Mouse (Mus musculus) ovary, adult 18-20 months (tissue): ENCODE data around the gene Pigm.

ENCODE experiments used
- DNase-seq: peaks from one replicate; pipeline ENCODE4 v3.0.0; 2022; ENCODE audit warnings: low spot score, mixed read lengths

Gene Pigm

DNA sequence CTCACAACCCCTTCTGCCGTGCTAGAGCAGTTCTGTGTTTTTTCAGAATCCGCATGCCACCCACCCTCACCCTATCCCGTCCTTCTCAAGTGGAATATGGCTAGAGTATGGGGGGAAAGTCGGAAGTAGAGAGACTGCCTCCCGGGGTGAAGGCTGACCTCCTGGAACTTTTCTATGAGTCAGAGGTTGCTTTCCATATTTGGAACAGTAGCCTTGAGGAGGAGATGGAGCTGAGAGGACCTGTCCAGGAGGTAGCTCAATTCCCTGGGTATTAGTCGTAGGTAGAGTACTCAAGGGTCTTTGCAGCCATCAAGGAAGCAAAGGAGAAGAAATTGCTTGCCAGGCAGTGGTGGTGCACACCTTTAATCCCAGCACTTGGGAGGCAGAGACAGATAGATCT lies 24.3 kb upstream of the Pigm start:
- no peak for DNase-seq

DNA sequence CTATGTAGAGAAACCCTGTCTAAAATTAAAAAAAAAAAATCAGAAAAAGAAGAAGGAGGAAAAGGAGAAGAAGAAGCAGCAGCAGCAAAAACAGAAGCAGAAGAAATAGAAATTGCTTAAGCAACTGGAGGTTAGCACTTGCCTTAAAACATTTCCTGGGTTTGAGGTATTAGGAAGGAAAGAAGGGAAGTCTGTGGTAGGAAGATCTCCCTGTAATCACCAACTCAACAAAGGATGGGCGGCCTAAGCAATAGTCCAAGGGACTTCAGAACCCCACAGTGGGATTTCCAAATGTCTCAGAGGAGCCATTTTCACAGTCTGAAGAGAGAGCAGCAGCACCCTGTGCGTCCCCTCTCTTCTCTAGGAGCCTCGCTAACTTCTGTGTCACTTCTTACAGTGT lies 23.9 kb upstream of the Pigm start:
- no peak for DNase-seq

DNA sequence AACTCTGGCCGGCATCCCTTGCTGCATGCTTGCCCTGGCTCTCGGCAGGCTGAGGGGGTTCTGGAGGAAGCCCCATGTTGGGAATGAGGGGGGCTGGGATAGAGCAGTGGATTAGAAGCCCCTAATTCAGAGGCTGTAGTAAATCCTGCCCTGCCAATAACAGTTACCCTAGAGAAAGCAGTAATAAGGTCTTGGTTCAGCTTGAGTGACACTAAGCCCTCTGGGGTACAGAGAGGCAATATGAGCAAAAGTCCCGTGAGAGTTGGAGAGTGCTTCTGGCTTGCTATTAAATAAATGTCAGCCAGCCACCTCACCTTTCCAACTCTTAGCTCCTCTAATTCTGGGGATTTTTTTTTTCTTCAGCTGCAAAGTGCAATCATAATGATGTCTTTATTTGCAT lies 21.0 kb upstream of the Pigm start:
- DNase-seq: no peak

DNA sequence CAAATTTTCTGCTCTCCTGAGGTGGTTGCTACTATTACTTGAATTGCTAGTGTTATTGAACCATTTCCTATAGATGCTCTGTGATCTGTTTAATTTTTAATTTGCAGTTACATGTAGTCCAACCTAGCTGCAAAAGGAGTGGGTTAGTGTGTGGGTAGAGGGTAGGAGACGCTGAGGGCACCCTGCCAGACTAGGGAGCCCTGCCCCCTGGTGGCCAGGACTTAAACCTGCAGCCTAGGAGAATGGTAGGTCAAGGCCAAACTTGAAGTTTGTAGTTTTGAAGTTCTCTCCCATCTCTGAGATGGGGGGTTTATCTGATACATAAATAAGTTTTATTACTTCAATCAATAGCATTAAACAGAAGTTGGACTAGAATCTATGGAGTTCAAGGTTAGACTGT lies 18.8 kb upstream of the Pigm start:
- no peak for DNase-seq

DNA sequence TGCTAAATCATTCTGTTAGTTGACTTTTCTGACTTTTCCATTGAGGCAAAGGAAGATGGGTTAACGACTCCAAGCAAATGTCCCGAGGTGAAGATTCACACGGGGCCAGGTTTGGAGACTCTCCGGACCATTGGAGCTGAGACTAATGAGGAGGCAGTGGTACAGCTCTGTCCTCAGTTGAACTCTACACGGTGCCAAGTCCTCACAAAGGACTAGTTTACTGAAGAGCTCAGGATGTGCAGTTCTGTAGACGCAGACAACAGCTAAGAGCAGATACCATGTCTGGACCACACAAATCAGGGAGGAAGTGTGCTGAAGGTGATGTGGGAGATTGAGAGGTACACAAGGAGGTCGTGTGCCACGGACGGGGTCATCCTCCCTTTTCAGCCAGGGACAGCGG lies 18.0 kb upstream of the Pigm start:
- no peak for DNase-seq

DNA sequence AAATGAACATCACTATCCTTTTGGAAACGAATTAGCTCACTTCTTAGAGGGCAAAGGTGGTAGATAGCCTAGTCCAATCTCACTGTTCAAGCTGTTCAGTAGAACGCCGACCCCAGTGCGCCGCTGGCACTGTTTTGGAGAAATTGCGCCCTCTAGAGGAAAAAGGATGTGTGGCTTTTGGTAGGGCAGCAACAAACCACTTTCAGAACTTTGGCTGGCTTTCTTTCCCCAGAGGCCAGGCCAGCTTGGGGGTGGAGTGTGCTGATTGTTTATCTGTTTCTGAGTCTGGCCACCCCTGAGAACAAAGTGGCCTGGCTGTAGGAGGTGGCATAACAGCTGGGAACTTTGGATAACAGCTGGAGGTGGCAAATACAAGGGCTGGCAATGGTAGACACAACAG lies 11.7 kb upstream of the Pigm start:
- peak; percentile 31 for DNase-seq

DNA sequence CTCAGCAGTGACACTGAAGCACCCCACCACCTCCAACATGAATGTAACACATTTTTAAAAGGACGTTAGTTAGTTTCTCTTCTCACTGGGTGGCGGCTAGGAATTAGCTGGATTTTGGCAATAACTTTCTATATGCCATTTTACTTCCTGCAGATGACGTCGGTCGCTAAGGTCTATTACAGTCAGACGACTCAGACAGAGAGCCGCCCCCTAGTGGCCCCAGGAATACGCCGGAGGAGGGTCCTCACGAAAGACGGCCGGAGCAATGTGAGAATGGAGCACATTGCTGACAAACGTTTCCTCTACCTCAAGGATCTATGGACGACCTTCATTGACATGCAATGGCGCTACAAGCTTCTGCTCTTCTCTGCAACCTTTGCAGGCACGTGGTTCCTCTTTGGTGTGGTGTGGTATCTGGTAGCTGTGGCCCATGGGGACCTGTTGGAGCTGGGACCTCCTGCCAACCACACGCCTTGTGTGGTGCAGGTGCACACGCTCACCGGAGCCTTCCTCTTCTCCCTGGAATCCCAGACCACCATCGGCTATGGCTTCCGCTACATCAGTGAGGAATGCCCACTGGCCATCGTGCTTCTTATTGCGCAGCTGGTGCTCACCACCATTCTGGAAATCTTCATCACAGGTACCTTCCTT lies 7.5 kb upstream of the Pigm start:
- DNase-seq: no peak

DNA sequence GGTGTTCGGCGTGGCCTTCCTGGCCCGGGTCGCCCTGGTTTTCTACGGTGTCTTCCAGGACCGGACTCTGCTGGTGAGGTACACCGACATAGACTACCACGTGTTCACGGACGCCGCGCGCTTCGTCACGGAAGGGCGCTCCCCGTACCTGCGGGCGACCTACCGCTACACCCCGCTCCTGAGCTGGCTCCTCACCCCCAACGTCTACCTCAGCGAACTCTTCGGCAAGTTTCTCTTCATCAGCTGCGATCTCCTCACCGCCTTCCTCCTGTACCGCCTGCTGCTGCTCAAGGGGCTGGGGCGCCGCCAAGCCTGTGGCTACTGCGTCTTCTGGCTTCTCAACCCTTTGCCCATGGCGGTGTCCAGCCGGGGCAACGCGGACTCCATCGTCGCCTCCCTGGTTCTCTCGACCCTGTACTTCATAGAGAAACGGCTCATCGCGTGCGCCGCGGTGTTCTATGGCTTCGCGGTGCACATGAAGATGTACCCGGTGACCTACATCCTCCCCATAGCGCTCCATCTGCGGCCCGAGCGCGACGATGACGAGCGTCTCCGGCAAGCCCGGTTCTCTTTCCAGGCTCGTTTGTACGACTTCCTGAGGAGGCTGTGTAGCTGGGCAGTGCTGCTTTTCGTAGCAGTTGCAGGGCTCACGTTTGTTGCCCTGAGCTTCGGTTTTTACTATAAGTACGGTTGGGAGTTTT lies 562 bp downstream of the Pigm start:
- DNase-seq: no peak

DNA sequence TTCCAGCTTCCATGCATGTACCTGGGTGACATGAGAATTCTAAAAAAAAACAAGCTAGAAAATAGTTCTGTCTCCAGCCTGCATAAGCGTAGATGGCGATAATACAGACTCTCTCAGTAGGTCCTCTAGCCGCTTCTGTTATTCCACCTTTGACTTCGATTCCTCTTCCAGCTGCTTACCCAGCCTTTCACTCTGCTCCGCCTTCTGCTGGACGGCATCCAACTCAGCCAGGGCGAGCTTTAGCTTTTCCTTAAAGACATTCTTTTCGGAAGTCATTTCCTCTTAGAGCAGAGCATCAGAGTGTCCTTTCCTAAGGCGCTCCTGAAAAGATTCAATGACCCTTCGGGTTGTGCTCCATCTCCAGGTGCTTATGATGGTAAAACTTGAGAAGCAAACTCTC lies 3.7 kb downstream of the Pigm start:
- DNase-seq: no peak

DNA sequence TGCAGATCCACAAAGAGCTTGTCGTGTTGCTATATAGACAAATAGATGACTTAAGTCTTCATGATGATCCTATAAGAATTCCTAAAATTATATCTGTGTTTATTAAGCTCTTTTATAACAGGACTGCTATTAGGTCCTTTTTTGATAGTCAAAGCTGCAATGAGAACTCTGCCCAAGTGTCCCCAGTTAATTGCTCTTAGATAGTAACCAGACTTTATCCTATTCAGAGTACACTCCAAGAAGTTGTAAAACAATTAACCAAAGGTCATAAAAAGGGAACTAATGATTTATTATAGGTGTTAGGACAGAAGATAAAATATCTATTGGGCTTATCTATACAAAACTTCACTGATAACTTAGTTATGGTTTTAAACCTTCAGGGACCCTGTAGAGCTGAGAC lies 5.7 kb downstream of the Pigm start:
- DNase-seq: no peak

DNA sequence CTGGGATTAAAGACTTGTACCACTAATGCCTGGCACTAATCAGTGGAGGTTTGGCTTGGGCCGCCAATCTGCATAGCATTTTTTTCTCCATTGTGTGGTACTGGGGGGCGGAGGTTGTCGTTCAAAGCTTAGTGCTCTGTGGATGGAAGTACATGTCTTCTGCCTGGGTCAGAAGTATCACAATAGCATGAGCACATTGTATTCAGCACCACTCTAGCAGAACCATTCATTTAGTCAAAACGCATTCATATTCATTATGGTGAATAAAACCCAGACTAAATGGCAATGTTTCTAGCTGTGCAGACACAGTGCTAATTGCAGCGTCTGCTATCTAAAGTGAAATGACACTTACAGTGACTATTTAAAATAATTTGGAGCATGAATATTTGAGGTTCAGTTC lies 10.9 kb downstream of the Pigm start:
- DNase-seq: no peak

DNA sequence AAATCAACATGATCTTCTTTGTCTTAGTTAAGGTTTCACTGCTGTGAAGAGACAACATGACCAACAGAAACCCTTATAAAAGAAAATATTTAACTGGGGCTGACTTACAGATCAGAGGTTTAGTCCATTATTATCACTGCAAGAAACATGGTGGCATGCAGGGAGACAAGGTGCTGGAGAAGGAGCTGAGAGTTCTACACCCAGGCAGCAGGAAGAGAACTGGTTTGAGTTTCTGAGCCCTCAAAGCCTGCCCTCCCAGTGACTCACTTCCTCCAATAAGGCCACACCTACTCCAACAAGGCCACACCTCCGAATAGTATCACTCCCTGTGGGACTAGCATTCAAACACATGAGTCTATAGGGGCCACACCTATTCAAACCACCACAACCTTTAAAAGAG lies 14.4 kb downstream of the Pigm start:
- DNase-seq: no peak

DNA sequence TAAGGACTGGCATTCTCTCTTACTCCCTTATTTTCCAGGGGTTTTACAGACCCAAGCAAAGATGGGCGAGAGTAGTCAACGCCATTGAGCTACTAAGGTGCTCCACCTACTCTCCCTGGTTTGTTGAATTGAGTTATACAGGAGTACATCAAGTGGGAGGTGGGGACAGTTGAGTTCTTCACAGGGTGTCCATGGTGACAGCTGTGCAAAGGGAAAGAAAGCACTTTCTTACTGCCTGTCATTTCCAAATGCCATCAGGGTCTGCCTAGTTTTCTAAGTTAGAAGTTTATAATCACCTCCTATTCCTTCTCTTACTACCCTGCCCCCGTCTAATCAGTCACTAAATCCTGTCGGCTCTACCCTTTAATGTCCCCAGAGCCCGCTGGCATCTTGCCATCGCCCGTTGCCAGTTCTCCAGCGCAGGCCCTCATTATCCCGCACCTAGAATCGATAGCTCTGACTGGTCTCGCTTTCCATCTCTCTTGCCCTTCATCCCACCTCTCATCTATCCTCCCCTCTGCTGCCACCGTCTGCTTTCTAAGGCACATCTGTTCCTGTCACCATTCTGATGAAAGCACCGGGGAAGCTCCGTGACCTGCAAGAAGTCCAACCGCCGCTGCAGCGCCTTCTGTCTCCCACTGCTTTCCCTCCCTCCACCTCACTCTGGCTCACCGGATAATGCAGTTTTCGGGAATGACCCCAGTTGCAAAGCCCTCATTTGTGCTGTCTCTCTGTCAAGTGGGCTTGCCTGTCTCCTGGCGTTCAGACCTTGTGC lies 15.6 kb downstream of the Pigm start:
- no peak for DNase-seq

DNA sequence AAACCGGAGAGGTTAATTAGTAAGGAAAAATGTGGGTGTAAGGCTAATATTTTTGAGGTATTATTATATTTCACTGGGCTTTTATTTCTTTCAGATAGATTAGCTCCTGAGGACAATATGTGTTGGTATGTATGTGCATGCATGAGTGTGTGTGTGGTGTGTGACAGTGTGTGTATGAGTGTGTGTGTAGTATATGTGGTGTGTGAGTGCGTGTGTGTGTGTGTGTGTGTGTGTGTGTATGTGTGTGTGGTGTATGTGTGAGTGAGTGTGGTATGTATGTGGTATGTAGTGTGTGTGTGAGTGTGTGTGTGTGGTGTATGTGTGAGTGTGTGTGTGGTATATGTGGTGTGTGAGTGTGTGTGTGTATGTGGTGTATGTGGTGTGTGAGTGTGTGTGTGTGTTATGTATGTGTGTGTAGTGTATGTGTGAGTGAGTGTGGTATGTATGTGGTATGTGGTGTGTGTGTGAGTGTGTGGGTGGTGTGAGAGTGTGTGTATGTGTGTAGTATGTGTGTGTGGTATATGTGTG lies 16.4 kb downstream of the Pigm start:
- no peak for DNase-seq

DNA sequence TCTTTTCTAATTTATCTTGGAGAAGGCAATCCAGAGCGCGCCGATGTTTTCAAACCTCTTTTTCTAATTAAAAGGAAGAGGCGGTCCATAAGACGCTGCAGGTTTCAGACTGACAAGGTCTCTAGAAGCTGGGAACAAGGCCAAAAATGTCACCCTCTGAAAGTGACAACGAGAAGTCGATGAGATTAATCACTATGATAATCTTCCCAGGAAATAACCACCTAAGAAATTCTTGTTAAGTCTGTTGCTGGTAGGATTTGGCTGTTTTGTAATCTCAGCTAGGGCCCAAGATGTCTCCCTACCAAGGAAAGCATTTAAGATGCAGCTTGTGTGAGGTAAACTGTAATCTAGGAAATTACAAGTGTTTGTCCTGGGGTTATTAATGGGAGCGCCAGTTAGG lies 17.4 kb downstream of the Pigm start:
- DNase-seq: no peak

DNA sequence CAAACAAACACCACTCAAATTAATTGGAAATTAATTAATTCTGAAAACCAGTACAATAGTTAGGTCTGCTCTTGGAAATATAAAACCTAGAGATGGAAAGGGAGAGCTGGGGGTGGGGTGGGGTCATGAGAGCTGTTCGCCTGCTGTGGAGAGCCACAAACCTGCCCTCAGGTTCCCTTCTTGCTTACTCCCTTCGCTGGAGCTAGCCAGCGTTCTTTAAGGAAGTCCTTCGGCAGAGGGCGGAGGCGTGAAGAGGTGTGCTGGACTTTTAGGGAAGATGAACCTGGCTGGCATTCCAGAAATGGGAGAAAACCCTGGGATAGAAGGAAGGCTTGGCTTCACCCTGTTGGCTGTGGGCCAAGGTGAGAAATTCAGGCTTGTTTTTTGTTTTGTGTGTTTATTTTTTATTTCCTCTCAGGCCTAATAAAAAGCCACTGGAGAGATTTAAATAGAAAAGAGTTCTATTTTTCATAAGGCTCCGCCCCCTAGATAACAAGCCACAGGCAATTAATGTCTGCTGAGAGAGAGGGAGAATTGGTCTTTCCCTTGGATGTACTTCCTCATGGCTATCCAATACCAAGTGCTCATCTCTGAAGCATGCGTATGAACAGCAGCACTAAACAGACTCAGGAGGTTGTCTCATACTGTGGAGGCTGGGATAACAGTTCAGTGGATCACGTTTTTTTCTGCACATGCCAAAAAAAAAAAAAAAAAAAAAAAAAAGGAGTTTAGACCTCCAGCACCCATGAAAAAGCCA lies 20.8 kb downstream of the Pigm start:
- DNase-seq: no peak

DNA sequence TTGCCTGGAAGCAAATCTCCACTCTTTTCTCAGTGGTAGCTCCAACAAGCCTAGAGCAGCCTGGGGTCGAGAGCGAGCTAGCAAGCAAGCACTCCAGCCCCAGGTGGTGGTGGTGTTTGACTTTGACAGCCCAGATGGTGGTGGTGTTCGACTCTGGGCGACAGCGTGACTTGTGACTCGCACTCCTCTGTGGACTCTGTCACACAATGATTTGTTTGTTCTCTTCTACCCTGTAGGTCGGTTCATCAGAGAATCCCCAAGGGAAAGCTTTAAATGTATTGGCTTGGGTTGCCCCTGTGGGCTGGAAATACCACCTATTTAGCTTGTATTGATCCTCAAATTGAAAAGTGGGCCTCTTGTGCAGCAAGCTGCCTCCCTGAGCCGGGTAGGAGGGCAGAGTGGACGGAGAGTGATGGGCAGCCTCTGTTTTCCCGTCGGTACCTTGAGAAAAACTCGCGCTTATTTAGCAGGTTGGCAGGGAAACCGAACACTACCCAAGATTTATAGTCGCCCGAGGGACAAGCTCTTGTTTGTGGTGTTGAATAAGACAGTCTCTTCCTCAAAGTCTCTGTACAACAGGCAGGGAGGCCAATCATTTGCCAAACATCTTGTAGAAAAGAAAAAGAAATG lies 29.8 kb downstream of the Pigm start:
- DNase-seq: no peak

DNA sequence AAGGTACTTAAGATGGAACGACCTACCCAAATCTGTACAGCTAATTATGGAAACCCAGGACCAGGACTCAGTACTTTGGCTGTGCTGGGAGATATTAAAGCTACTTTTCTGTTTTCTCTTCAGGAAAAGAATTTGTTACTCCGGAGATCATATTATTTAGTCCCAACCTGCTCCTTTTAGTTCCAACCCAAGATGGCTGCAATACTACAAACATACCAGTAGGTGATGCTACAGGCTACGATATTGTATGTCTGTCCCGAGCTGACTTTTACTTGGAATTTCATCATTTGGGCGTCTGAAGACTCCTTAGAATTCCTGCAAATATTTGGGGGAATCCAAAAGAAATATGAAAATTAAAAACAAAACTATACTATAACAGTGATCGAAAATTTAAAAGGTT lies 32.6 kb downstream of the Pigm start:
- no peak for DNase-seq

DNA sequence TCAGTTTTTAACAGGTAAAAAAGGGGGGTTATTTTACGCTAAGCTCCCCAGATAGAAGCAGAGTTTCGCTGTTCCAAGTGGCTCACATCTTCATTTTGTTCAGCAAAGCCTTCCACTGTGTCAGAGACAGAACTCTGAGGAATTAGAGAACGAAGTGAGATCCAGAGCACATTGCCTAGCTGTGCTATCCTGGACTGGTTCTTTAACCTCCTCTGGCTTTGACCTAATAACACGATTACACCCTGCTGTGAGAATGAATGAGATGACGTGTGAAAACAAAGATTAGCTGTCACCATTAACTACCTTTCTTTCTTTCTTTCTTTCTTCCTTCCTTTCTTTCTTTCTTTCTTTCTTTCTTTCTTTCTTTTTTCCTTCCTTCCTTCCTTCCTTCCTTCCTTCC lies 33.1 kb downstream of the Pigm start:
- no peak for DNase-seq

DNA sequence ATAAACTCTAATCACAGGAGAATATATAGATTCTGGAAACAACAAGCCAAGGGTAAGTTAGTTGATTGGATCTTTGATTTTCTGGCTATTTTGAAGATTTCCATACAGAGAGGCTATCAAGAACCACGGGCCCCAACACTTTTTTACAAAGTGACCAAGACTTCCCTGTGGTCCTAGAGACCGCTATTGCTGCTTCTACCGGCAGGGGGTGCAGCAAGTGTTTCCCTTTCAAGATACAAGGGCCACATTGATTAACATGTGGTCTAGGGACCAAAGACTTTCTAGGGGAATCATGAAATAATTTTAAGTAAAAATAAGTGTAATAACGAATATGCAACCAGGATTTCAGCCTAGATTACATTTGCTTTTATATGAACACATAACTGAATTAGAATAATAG lies 34.5 kb downstream of the Pigm start:
- no peak for DNase-seq

DNA sequence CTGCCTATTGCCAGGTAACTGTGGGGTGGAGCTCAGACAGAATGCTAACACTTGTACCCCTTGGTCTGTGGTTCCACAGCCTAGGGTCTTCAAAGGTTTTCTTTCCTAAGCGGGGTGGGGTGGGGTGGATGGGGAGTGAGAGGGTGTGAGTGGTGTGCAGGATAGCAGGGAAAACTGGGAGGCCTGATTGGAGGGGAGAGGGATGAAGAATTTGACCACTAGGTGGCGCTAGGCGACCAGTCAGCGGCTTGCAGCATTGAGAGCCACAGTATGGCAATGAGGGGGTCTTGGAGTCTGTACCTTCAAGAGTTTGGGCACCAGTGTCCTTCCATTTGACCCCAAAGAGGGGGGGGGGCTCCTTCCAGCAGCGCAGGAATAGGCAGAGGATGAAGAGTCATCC lies 35.9 kb downstream of the Pigm start:
- DNase-seq: peak; percentile 17
